Mouse (Mus musculus) heart, embryonic 14.5 days (tissue): Measurements from ENCODE around the gene Sphk2. TPM values are rescaled to one million over a fixed set of nuclear protein-coding genes. Genes with fewer than 3 reads are reported as not detected.
A peak's percentile ranks its signal among the peaks of the same experiment; 100 is the strongest.

ENCODE experiments used
- ATAC-seq: fragments of 200-750 bp; cut with Nextera tagmentation; 2 replicates; pipeline ENCODE4 v1.8.0; 2017; ENCODE audit warnings: low read depth, moderate TSS enrichment; ENCODE audit not compliant: insufficient number of reproducible peaks, insufficient read depth, low FRiP score
- H3K27ac ChIP-seq, 2 experiments: fragments of 200-500 bp in 1 of 2; fragments of 300-500 bp in 1 of 2; sonication (generic) in 1 of 2; replicated peaks in 1 of 2; 2 replicates each; pipeline ENCODE4 v1.5.1; 2012 to 2014; ENCODE audit warnings: low read depth in 2 of 2, low read length in 2 of 2, control low read depth in 1 of 2, mild to moderate bottlenecking in 1 of 2, mixed read lengths in 1 of 2; ENCODE audit not compliant: control insufficient read depth in 1 of 2, insufficient read depth in 1 of 2
- H3K27me3 ChIP-seq: fragments of 300-500 bp; sonication (generic); 2 replicates; pipeline ENCODE4 v1.6.1; 2014; ENCODE audit warnings: mild to moderate bottlenecking, low read length, control low read depth; ENCODE audit not compliant: control insufficient read depth, insufficient read depth
- H3K36me3 ChIP-seq: fragments of 300-500 bp; sonication (generic); 2 replicates; pipeline ENCODE4 v1.6.1; 2014; ENCODE audit warnings: mild to moderate bottlenecking, control low read depth, low read length, mixed read lengths; ENCODE audit not compliant: control insufficient read depth, insufficient read depth
- H3K4me1 ChIP-seq, 2 experiments: fragments of 200-500 bp in 1 of 2; fragments of 300-500 bp in 1 of 2; sonication (generic) in 1 of 2; 2 replicates each; pipeline ENCODE4 v1.6.1; 2012 to 2014; ENCODE audit warnings: low read length in 2 of 2, control low read depth in 1 of 2, mixed read lengths in 1 of 2; ENCODE audit not compliant: control insufficient read depth in 2 of 2, insufficient read depth in 2 of 2
- H3K4me2 ChIP-seq: fragments of 300-500 bp; sonication (generic); 2 replicates; pipeline ENCODE4 v1.6.1; 2014; ENCODE audit warnings: mild to moderate bottlenecking, low read length
- H3K4me3 ChIP-seq, 2 experiments: fragments of 200-500 bp in 1 of 2; fragments of 300-500 bp in 1 of 2; sonication (generic) in 1 of 2; 2 replicates each; pipeline ENCODE4 v1.5.1; 2012 to 2014; ENCODE audit warnings: low read length in 2 of 2, mild to moderate bottlenecking in 2 of 2, control low read depth in 1 of 2, low read depth in 1 of 2, moderate library complexity in 1 of 2; ENCODE audit not compliant: control insufficient read depth in 1 of 2, insufficient read depth in 1 of 2
- H3K9ac ChIP-seq: fragments of 300-500 bp; sonication (generic); 2 replicates; pipeline ENCODE4 v1.6.1; 2014; ENCODE audit warnings: mild to moderate bottlenecking, low read length
- H3K9me3 ChIP-seq: fragments of 300-500 bp; sonication (generic); 2 replicates; pipeline ENCODE4 v1.6.1; 2016; ENCODE audit warnings: low read length, control low read depth; ENCODE audit not compliant: control insufficient read depth
- WGBS: fragments of 180-500 bp; shearing (Covaris S2); extraction: QIAGEN DNeasy Blood & Tissue Kit; methylation state at CpG from one replicate; pipeline ENCODE4 v1.1.7; 2014; 5-methylcytosine and 5-hydroxymethylcytosine counted together
- polyA plus RNA-seq: library from polyadenylated mRNA; unstranded; fragments of >200 nt; fragmentation: Nextera tagmentation; extraction: Ambion mirVana; gene quantifications from 2 replicates; pipeline ENCODE4 v1.2.1, GENCODE M21; 2014

Sphk2 gene
- polyA plus RNA-seq, 1 experiment from 2014 or later: 12.5 TPM

- no peaks in the 10 kb centered on the region for H3K9me3 ChIP-seq
- ATAC-seq: no peak
- H3K36me3 ChIP-seq: peaks cover 58% of the 10 kb centered on the region
- no peaks in the 10 kb centered on the region for H3K27me3 ChIP-seq
- H3K27ac ChIP-seq: no peak overlapping the region
- no peak overlapping the region for H3K4me3 ChIP-seq
- H3K9ac ChIP-seq: no peak overlapping the region; the same call in 1 of the 2 replicates
- 92% methylated on average over 15 of the region's 16 CpGs for WGBS
- peaks cover 13 to 35% of the 10 kb centered on the region in 2 experiments for H3K4me1 ChIP-seq
- H3K4me2 ChIP-seq: no peak overlapping the region; the same call in 1 of the 2 replicates
Measured at GRCm38 (mm10) chr7:45719738-45720412, 2.1 kb upstream of the Sphk2 start.

- H3K4me3 ChIP-seq: peak overlapping the region; percentile 63 to 88
- peaks cover 52% of the 10 kb centered on the region for H3K36me3 ChIP-seq
- H3K4me2 ChIP-seq: peak overlapping the region; percentile 86
- H3K27ac ChIP-seq: no peak overlapping the region
- H3K27me3 ChIP-seq: no peaks in the 10 kb centered on the region
- H3K9ac ChIP-seq: peak overlapping the region; percentile 89
- no peaks in the 10 kb centered on the region for H3K9me3 ChIP-seq
- ATAC-seq: no peak
- 84% methylated on average over 10 of the region's 10 CpGs for WGBS
- peaks cover 17 to 41% of the 10 kb centered on the region in 2 experiments for H3K4me1 ChIP-seq
Measured at GRCm38 (mm10) chr7:45719180-45719579, 1.4 kb upstream of the Sphk2 start.

- Histone ChIP-seq H3K36me3 (peaks cover 50% of the 10 kb centered on the region), H3K27me3 (no peaks in the 10 kb centered on the region), H3K27ac (peak overlapping the region; percentile 84 to 87), H3K9ac (peak overlapping the region; percentile 89), H3K4me2 (peak overlapping the region; percentile 86), H3K4me1 (peaks cover 17 to 44% of the 10 kb centered on the region in 2 experiments), H3K4me3 (peak overlapping the region; percentile 63 to 88), H3K9me3 (no peaks in the 10 kb centered on the region)
- no peak for ATAC-seq
- under 1% methylated on average over 20 of the region's 20 CpGs for WGBS
Measured at GRCm38 (mm10) chr7:45718331-45718730, 529 bp upstream of the Sphk2 start.

DNA sequence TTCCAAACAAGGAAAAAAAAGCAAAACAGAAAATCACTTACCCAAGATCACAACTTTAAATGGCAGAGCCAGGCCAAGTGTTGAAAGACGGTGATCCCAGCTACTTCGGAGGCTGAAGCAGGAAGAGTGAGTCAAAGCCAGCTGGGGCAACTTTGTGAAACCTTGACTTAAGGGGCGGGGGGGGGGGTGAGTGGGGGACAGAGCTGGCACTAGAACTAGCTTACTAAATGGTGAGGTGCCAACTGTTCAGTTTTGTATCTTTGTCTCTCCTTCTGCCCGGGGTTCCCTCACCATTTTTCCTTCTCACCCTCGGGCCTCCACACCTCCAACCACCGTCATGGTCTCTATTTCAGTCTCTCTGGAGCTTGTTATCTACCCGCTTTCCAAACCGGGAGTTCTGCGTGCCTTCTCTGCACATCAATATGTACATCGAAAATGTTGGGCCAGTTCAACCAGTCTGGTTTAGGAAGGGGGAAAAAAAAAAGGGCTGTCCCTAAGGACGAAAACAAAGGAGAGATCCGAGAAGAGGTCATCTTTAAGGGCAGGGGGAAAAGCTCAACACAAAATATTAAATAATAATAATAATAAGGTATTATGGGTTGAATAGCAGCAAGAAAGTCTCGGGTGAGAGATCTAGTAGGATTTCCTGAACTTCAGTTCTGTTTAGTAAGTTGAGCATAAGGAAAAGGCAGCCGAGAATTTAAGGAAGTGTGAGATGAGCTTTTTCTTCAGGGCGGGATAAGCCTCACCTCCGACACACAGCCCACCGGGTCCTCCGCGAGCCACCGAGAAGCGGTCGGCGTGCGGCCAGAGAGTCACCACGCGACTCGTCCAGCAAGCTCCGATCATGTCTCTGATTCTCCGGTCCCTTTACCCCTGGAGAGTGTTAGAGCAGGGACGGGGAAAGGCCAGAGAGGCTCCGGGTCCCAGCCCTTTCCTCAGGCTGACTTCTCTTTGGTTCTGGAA is 567 bp downstream of the Sphk2 start:
- H3K27me3 ChIP-seq: no peaks in the 10 kb centered on the region
- peaks cover 17 to 44% of the 10 kb centered on the region in 2 experiments for H3K4me1 ChIP-seq
- H3K36me3 ChIP-seq: peaks cover 52% of the 10 kb centered on the region
- H3K27ac ChIP-seq: peak overlapping the region; percentile 84 to 94
- peak overlapping the region; percentile 88 for H3K9ac ChIP-seq
- ATAC-seq: peak; percentile 8; the same call in 1 of the 2 replicates
- H3K4me2 ChIP-seq: peak overlapping the region; percentile 90
- WGBS: 8% methylated on average over 31 of the region's 31 CpGs
- H3K4me3 ChIP-seq: peak overlapping the region; percentile 63 to 88
- no peaks in the 10 kb centered on the region for H3K9me3 ChIP-seq

DNA sequence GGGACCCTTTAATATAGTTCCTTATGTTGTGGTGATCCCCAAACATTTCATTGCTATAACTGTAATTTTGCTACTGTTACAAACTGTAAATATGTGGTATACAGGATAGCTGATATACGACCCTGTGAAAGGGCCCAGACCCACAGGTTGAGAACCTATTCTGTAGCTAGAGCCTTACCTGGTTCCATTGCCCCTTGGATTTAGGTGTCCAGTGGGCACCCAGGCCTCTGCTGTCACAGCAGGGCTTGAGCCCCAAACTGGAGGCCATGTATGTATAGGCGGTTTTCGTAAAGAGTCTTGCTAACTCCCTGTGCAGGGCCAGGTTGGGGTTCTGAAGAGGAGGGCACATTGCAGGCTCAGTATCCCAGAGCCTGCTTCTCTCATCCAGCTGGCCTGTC is 1.3 kb downstream of the Sphk2 start:
- Histone ChIP-seq H3K27me3 (no peaks in the 10 kb centered on the region), H3K4me2 (peak overlapping the region; percentile 90), H3K9me3 (no peaks in the 10 kb centered on the region), H3K36me3 (peaks cover 53% of the 10 kb centered on the region), H3K4me1 (peaks cover 17 to 44% of the 10 kb centered on the region in 2 experiments), H3K4me3 (peak overlapping the region in 1 of 2 experiments; percentile 63; a peak in 2 of 4 replicates), H3K27ac (no peak overlapping the region), H3K9ac (peak overlapping the region; percentile 88)
- 87% methylated on average over 3 of the region's 3 CpGs for WGBS
- ATAC-seq: no peak

DNA sequence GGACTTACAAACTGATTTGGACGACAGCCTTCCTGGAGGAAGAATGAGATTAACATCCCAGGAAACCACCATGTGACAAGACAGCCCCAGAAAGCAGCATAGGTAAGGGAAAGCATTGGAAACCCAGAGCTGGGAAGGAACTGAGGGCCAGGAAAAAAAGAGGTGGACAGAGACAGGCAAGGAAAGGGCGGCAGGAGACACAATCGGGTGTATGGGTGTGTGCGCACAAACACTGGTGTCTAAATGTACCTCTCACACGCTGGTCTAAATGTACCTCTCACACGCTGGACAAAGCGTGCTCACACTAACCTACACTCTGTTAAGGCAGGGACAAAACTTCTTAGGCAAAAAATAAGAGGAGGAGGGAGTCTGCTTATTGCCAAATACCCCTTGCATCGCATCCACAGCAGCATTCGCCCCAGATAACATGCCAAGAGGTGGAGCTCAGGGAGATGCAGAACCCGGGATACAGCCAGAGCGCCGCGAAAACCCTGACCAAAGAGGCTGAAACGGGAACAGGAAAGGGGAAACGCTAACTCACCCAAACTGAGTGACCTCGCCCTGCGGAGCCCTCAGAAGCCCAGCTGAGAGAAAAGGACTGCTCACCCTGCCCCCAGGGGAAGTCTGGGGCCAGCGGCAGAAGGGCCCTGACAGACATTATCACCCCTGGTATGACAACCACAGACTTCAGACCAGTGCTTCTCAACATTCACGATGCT is 1.9 kb downstream of the Sphk2 start:
- H3K36me3 ChIP-seq: peaks cover 53% of the 10 kb centered on the region
- WGBS: 76% methylated on average over 19 of the region's 19 CpGs
- peaks cover 17 to 44% of the 10 kb centered on the region in 2 experiments for H3K4me1 ChIP-seq

More for the DNA sequence above, 1.9 kb downstream of the Sphk2 start:
- ATAC-seq: no peak
- Histone ChIP-seq H3K27ac (peak overlapping the region in 1 of 2 experiments; percentile 41; a peak in 2 of 4 replicates), H3K4me2 (peak overlapping the region; percentile 90), H3K9ac (peak overlapping the region; percentile 88; the same call in 1 of the 2 replicates), H3K27me3 (no peaks in the 10 kb centered on the region), H3K9me3 (no peaks in the 10 kb centered on the region), H3K4me3 (peak overlapping the region; percentile 9 to 64; a peak in 3 of 4 replicates)
